Mouse (Mus musculus): ENCODE data around the gene Plekhg3. TPM values are rescaled to one million over a fixed set of nuclear protein-coding genes. Genes with fewer than 3 reads are reported as not detected.

Plekhg3 gene
- 10 to 100 TPM; 10.3 to 11.7 TPM for total RNA-seq (2021)
- long read RNA-seq, experiment 1, partial matches to known transcripts: 2 of 5 reads
- long read RNA-seq, experiment 1, other reads (novel, unspliced or antisense): 3 of 5 reads
- long read RNA-seq, experiment 2, partial matches to known transcripts: 3 of 5 reads
- long read RNA-seq, experiment 2, other reads (novel, unspliced or antisense): 2 of 5 reads

DNA sequence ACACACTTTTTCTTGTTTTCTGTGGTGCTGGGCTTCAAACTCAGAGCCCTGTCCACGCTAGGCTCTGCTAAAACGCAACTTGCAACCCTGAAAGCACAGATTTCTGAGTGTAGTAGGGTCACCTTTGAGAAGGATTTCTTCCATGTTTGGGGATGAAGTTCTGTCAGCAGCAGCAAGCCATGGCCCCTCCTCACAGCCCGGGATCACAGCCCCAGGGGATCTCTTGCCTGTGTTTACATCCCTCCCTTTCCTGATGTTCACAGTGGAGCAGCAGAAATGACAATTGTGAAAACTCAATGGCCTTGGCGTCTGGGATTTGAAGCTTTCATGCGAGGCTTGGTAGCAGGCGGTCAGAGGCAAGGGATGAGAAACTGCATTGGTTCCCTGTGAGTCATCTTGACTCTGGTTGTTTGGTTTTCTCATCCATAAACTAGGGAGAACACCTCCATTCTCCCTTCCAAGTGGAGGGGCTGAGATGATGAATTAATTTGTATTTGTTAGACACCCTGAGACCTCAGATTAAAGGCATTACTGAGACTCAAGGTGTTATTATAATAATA lies at the start of gene Plekhg3:
Plekhg3 (plus strand) TSS at position 312 of the 560 bp plus-strand sequence.
- intact Hi-C loops (cut with DNase I; ENCODE audit: low total_unique reads): no loop called here
- no peak for DNase-seq

DNA sequence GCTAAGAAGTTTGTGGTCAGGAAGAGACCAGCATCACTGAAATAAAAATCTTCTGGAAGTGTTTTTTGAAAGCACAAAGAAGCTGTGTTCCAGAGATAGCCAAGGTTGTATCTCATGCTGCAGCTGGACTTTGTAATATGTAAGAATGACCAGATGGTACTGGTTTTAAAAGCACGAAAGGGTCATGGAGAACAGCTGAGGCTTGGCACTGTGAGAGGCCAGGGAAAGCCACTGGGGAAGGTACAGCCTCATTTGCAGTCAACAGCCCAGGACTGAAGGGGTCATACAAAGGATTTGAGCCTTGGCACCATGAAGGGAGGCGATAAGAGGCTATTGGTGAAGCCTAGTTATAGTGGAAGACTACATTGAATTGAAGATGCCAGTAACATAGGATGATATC lies 48.2 kb upstream of the Plekhg3 start:
- intact Hi-C loops (cut with DNase I; ENCODE audit: low total_unique reads): no loop called here
- peak; percentile 23 for DNase-seq

DNA sequence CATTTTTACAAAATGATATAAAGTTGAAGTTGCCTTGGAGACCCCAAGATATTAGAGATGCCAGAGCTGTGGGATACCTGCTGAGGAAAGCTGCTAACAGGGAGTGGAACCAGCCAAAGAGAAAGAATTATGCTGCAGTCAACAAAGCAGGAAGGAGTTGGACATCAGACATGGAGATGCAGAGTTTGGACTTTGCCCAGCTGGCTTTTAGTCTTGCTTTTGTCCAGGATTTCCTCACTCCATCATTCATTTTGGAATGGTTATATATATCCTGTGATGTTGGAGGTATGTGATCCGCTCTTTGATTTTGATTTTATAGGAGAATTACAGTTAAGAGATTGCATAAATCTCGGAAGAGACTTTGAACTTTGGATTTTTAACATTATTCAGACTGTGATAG lies 47.7 kb upstream of the Plekhg3 start:
- intact Hi-C loops (cut with DNase I; ENCODE audit: low total_unique reads): no loop called here
- DNase-seq: no peak

DNA sequence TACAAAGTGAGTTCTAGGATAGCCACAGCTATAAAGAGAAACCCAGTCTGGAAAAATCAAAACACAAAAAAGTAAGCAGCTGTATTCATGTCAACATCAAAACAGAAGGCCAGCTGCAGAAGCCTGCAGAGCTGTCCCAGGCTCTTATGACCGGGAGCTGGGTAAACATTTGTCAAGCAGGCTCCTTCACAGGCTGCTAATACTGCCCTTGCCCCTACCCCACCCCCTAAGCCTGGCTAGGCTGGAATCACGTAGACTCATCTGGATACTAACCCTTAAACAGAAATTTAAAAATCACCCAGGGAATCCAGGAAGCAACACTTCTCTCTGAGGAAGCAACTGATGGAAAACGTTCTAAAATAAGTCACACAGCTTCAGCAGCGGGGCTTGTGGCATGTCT lies 45.8 kb upstream of the Plekhg3 start:
- intact Hi-C loops (cut with DNase I; ENCODE audit: low total_unique reads): no loop called here
- DNase-seq: no peak

DNA sequence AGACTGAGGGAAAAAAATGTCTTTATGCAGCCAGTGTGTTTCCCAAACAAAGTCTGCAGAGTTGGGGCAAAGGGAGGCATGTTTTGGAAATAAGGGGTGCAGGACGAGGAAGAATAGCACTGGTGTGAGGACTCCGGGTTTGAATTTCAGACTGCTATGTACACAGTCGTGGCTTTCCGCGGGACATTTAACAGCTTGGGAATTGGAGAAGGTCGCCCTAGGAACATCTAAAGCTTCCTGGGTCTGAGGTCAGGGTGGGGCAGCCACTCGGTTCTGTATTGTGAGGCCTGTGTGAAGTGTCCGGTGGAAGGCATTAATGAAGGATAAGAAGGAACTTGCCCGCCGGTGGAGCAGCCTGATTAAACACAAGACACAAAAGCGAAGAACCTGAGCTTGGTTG lies 45.3 kb upstream of the Plekhg3 start:
- intact Hi-C loops (cut with DNase I; ENCODE audit: low total_unique reads): no loop called here

DNA sequence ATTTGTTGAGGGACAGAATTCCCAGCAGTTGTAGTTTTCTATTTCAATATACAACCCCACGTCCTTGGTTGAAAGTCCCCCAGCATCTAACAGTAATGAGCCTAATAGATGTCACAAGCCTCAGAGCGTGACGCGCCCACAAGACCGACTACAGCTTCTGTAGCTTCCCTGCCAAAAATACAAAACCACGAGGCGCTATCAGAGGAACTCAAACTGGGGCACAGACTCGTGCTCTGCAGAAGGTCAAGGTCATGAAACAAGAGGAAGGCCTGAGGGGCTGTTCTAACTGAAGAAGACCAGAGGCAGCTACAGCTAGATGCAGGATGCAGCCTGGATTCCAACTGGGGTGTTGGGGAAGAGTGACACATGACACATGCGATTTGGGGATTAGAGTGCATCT lies 43.7 kb upstream of the Plekhg3 start:
- intact Hi-C loops (cut with DNase I; ENCODE audit: low total_unique reads): no loop called here
- no peak for DNase-seq

More for the DNA sequence above, 45.3 kb upstream of the Plekhg3 start:
- no peak for DNase-seq

DNA sequence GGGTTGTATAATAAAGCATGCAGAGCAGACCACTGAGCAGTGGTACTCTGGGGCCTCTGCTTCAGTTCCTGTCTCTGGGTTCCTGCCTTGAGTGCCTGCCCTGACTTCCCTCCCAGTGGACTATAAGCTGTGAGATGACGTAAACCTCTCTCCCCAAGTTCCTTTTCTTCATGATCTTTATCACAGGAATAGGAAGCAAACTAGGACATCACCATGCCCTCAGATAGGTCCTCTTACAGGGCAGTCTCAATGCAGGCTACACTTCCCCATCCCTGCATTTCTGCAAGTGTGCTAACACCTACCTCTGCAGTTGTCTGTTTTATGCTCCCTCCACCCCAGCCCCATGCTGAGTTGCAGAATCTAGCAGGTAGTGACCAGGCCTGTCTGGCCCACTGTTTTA lies 39.9 kb upstream of the Plekhg3 start:
- no peak for DNase-seq
- intact Hi-C loops (cut with DNase I; ENCODE audit: low total_unique reads): loop anchor here (10.0 kb wide), 1 partner anchor 234 kb away; no protein-coding TSS in a partner anchor

DNA sequence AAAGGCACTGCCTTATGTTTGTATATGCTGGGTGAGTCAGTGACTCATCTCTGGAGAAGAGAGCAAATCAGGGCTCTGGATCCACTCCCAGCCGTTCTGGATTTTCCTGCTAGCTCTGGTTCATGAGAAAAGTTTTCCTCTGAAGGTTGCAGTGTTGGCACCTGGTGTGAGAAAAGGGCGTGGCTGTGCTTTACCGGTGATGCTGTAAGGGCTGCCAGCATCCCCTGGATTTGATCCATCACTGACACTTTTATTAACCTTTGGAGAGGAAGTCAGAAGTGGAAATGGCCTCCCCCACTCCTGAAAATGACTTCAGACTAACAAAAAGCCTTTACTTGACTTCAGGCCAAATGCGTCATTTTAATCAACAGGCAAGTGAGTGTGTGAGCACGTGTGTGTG lies 37.2 kb upstream of the Plekhg3 start:
- peak; percentile 64 for DNase-seq
- intact Hi-C loops (cut with DNase I; ENCODE audit: low total_unique reads): loop anchor here (10.0 kb wide), 1 partner anchor 231 kb away; no protein-coding TSS in a partner anchor

DNA sequence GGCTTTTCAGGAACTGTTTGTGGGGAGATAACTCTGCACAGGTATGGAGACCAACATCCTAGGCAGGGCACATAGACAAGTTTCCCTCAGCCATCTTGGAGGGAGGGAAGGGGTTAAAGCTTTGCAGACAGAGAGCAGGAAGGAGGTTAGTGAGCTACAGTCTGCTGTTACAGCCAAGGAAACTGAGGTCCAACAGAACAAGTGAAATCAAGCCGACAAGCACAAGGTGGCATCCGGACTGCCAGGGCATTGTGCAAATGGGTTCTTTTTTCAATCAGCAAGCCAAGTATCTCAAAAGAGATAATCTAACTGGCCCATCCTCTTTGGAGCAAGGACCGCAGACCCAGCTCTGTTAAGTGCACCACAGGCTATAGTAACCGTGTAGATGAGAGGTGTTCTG lies 35.3 kb upstream of the Plekhg3 start:
- intact Hi-C loops (cut with DNase I; ENCODE audit: low total_unique reads): loop anchor here (5.0 to 10.0 kb wide), 2 partner anchors 47 to 229 kb away; no protein-coding TSS in a partner anchor
- no peak for DNase-seq

DNA sequence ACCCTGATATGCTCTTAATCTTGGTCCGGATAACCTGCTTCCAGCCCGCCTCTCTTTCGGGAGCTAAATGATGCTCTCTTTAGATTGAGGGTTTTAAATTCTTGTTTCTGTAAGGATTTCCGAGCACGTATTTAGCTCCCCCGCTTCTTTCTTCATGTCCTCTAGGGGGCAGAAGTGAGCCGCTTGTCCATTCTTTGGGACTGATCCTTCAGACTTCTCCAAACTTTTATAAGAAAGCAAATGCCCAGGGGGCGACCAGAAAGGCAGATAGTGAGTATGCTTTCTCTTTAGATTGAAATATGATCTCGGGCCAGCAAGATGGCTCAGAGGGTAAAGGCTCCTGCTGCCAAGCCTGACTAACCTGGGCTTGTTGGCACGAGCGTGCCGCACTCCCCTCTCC lies 34.4 kb upstream of the Plekhg3 start:
- peak; percentile 54 for DNase-seq

DNA sequence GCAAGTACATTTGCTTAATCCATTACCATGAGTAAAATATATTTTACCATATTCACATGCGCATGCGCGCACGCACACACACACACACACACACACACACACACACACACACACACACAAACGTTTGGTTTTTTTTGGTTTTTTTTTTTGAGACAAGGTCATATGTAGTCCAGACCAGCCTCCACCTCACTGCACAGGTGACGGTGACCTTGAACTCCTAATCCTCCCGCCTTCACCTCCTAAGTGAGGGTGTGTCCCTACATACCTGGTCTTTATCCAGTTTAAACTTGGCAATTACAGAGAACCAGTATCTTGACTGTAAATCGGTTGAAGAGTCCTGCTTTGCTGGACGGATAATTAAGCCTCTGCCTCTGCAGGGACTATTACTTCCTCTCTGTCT lies 31.4 kb upstream of the Plekhg3 start:
- no peak for DNase-seq
- intact Hi-C loops (cut with DNase I; ENCODE audit: low total_unique reads): loop anchor here (5.0 to 10.0 kb wide), 2 partner anchors 43 to 226 kb away; no protein-coding TSS in a partner anchor

More for the DNA sequence above, 34.4 kb upstream of the Plekhg3 start:
- intact Hi-C loops (cut with DNase I; ENCODE audit: low total_unique reads): loop anchor here (2.0 to 10.0 kb wide), 3 partner anchors 46 to 228 kb away; no protein-coding TSS in a partner anchor

DNA sequence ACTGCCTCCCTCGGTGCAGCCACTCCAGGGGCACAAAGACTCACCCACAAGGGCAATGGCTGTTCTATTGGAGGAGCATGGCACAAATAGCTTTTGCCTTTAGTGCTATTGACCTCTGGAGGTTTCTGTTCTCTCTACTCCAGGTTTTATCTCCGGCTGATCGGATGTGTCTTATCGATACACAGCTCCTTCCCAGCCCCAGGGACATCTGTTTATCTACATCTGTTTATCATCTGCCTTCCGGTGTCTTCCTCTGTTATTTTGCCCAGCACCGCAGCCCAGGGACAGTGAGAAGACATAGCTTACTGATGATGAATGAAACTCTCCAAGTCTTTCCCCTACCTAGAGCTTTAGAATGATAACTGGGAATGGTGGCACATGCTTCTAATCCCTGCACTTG lies 30.6 kb upstream of the Plekhg3 start:
- intact Hi-C loops (cut with DNase I; ENCODE audit: low total_unique reads): loop anchor here (5.0 kb wide), 1 partner anchor 82 kb away; no protein-coding TSS in a partner anchor
- no peak for DNase-seq

DNA sequence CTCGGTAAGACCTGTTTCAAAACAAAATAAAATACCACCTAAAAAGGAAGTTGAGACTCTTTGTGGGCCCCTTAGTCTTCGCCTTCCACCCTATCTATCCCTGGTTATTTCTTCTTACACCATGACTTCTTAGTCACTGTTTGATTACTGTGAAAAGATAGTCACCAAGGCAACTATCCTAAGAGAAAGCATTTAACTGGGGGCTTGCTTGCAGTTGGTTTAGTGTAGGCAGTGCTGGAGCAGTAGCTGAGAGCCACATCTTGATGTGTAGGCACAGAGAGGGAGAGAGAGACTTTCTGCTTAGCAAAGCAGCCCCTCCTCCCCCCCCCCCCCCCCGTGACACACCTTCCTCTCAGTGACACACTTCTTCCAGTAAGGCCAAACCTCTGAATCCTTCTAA lies 29.8 kb upstream of the Plekhg3 start:
- intact Hi-C loops (cut with DNase I; ENCODE audit: low total_unique reads): loop anchor here (5.0 kb wide), 1 partner anchor 81 kb away; no protein-coding TSS in a partner anchor
- no peak for DNase-seq

DNA sequence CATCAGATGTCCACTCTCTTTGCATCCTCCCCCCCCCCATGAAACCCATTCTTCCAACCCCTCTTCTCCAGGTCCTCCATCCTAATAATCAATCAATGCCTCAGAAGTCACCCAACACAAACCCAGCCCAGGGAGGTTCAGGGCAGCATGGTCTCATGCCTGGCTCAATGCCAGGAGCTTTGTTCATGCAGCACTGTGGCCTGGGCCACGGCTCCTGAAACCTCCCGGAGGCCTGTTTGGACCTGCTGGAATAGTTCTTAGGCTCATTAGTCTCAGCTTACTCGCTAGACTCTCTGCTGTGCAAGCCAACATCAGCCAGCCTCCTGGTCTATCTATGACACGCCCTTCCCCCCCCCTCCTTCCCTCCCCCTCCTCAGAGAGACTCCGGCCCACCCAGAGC lies 27.7 kb upstream of the Plekhg3 start:
- intact Hi-C loops (cut with DNase I; ENCODE audit: low total_unique reads): loop anchor here (5.0 kb wide), 1 partner anchor 79 kb away; no protein-coding TSS in a partner anchor
- no peak for DNase-seq

DNA sequence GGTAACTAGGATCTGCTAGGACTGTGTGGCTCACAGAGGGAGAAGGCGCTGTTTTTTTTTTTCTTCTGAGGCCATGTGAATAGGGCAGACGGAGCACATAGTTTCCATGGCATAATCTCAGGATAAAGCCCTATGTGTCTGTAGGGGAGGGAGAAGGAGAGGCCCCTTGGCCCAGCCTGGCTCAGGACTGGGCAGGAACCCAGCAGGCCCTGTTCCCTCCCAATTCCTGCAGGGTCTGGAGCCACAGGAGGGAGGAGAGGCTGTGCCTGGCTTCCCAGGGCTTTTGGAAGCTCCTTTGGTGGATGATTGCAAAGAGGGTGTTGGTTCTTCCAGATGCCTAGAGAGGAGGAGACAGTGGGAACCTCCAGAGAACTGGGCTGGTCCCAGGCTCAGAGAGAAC lies 24.2 kb upstream of the Plekhg3 start:
- DNase-seq: peak; percentile 75
- intact Hi-C loops (cut with DNase I; ENCODE audit: low total_unique reads): no loop called here

DNA sequence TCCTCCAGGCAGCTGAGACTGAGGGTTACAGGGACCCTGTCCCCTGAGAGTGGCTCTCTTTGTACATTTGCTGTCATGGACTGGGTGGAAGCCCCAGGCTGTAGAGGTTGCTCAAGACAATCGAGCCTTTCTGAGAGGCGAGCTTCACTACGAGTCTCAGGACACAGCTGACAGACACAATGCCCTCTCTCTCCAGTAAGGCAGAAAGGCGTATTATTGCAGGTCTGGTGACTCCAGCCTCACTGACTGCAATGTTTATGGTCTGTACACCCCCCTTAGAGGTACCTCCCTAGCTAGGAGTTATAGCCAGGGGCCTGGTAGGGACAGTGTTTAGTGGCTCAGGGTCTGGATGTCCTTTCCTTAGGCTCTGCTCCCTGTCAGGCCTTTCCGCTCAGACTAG lies 22.9 kb upstream of the Plekhg3 start:
- no peak for DNase-seq
- intact Hi-C loops (cut with DNase I; ENCODE audit: low total_unique reads): no loop called here

DNA sequence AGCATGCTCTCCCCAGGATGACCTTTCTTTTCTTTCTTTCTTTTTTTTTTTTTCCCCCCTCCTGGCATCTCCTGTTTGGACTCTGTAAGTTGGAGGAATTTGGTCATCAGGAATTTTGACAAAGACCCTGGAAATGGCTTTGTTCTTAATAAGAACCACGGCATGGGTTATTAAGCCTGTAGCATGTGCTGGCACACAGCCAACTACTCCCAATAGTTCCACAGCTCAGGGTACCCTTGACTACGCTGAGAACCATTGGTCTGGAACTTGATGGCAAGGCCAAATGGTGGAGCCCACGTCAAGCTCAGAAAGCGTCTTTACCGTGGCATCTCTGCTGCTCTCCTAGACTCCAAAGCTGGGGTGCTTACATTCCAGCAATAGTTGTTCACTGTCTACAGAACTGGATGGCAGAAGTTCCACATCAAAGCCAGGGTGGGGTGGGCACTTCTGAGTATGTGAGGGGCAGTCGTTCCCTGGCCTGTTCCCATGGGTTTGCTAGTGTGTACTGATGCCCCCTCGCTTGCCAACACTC lies 21.7 kb upstream of the Plekhg3 start:
- intact Hi-C loops (cut with DNase I; ENCODE audit: low total_unique reads): no loop called here
- DNase-seq: no peak

DNA sequence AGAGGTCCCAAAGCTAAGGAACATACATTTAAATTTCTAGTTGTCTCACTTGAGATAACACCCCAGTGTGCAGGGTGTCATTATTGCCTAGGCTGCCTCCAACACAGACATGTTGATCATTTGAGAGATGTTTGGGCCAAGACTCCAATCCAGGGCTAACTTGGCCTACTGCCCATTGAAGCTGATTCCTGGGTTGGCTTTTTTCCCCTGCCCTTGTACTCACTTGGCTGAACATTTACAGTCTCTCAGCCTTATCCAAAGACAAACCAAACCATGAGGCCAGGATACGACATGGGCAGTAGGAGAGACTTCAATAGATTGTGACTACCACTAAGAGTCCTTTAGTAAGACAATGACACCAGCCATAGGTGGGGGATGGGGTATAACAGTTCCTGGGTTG lies 18.0 kb upstream of the Plekhg3 start:
- DNase-seq: no peak
- intact Hi-C loops (cut with DNase I; ENCODE audit: low total_unique reads): no loop called here

DNA sequence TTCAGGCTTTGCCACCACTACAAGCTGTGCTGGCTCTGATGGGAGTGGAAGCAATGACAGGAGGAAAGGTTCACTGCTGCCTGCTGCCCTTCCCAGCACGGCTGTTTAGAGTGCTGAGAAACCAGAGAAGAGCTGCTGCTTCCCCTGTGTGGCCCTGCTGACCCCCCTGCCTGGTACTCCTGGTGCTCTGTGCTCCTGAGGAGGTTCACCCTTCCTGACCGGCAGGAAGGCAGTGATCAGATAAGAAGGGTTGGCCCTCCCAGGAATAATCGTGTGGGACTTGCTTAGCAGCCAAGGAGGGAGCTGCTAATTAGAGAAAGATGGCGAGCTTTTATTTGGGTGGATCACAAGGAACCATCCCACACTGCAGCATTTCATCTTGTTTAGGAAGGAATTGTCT lies 15.8 kb upstream of the Plekhg3 start:
- intact Hi-C loops (cut with DNase I; ENCODE audit: low total_unique reads): no loop called here
- no peak for DNase-seq

DNA sequence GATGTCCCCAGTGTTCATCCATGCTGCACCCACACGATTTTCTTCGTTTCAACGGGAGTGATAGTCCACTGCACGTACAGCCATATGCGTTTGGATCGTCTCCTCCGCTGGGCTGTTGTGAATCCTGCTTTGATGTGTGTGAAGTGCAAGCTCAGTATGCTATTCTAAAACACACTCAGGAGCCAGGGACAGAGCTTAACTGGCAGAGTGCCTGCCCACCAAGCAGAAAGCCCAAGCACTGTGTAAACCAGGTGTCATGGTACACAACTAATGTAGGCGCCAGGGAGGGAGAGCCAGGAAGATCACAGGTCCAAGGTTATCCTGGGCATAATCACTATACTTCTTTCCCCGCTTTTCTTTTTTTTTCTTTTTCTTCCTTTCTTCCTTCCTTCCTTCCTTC lies 12.7 kb upstream of the Plekhg3 start:
- no peak for DNase-seq
- intact Hi-C loops (cut with DNase I; ENCODE audit: low total_unique reads): no loop called here
